In the genomic region with DNA sequence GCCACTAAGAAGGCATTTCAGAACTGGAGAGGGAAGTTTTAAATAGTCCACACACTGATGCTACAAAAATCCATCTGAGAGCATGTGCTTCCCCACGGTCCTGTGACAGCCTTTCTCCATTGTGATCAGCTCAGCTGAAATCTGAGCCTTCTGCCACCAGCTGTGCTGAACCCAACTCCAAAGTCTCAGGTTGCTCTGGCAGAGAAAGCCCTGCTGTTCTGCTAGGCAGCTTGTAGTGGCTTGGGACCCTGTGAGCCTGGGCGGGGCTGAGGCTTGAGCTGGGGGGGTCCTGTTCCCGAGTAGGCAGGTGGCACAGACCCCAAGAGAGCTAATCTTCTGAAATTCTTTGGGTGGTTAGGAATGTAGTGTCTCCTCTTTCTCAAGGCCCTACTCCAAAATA, we compare ENCODE assay signal across 11 mouse cellular contexts.
DNase-seq lines count a peak whose midpoint lies in the region; ATAC-seq and TF ChIP-seq lines count a peak whose summit lies in the region.
"Had no signal": no experiment of that assay in that cellular context is flagged by ENCODE, and none has a peak within 500 bp of the region (broad histone marks: within the 10 kb centered on the region; RNA-seq: fewer than 3 reads in every experiment).

No protein-coding gene starts in this region.

- no peaks in the 10 kb centered on the region; the same call in 1 of the 2 replicates for H3K4me1 ChIP-seq in forebrain, embryonic 14.5 days (ENCODE audit: control insufficient read depth, insufficient read depth, low read length)
- H3K4me1 ChIP-seq in forebrain, embryonic 15.5 days: no peaks in the 10 kb centered on the region
- 0 out of 2 replicates have a peak, but pooled peaks cover 4% of the 10 kb centered on the region for H3K4me1 ChIP-seq in kidney, adult 2 months (ENCODE audit: control insufficient read depth, insufficient read depth, low read length)
- peaks cover 14% of the 10 kb centered on the region for H3K4me1 ChIP-seq in embryonic facial prominence, embryonic 10.5 days
- H3K4me1 ChIP-seq in limb, embryonic 15.5 days: peaks cover 4% of the 10 kb centered on the region; the same call in 1 of the 2 replicates
- no peaks in the 10 kb centered on the region for H3K4me1 ChIP-seq in thymus, adult 2 months (replicated peaks; ENCODE audit: control insufficient read depth, insufficient read depth, low read length)

- DNase-seq in forebrain, embryonic 14.5 days (ENCODE audit: low spot score): no peak
- peak; percentile 8 to 10 for DNase-seq in kidney, postnatal 36 days
- DNase-seq in kidney, adult 2 months: no peak
- DNase-seq in embryonic facial prominence, embryonic 10.5 days (ENCODE audit: low spot score): peak; percentile 70
- no peak for DNase-seq in spleen, adult 18-20 months
- DNase-seq in thymus, adult 2 months: no peak
- DNase-seq: B cell, adult 2 months; right cerebral cortex, adult 18-20 months had no signal

- no peak overlapping the region for H3K4me3 ChIP-seq in forebrain, embryonic 14.5 days (ENCODE audit: low read depth, low read length)
- H3K4me3 ChIP-seq in forebrain, embryonic 15.5 days: no peak overlapping the region
- no peak overlapping the region for H3K4me3 ChIP-seq in kidney, adult 2 months (ENCODE audit: insufficient read depth, low read depth, low read length)
- no peak overlapping the region for H3K4me3 ChIP-seq in embryonic facial prominence, embryonic 10.5 days
- no peak overlapping the region for H3K4me3 ChIP-seq in limb, embryonic 15.5 days
- no peak overlapping the region for H3K4me3 ChIP-seq in thymus, adult 2 months (ENCODE audit: control insufficient read depth, insufficient read depth, low read length)

- no peak for TF ChIP-seq POLR2A in kidney, adult 2 months (IDR thresholded peaks at IDR 0.05; ENCODE audit: low read depth, low read length)
- TF ChIP-seq POLR2A in thymus, adult 2 months (IDR thresholded peaks at IDR 0.05; ENCODE audit: control insufficient read depth, extremely low read depth, insufficient read depth, low read length, poor library complexity): no peak

- no peaks in the 10 kb centered on the region for H3K36me3 ChIP-seq in forebrain, embryonic 14.5 days (ENCODE audit: control insufficient read depth, insufficient read depth, low read length)
- no peaks in the 10 kb centered on the region for H3K36me3 ChIP-seq in forebrain, embryonic 15.5 days
- no peaks in the 10 kb centered on the region for H3K36me3 ChIP-seq in kidney, adult 2 months (ENCODE audit: control insufficient read depth, insufficient read depth, low read length)
- H3K36me3 ChIP-seq in embryonic facial prominence, embryonic 10.5 days (replicated peaks): no peaks in the 10 kb centered on the region
- no peaks in the 10 kb centered on the region for H3K36me3 ChIP-seq in limb, embryonic 15.5 days
- H3K36me3 ChIP-seq in thymus, adult 2 months (ENCODE audit: control insufficient read depth, insufficient read depth, low read length): no peaks in the 10 kb centered on the region

- no peak overlapping the region for H3K27ac ChIP-seq in forebrain, embryonic 14.5 days (ENCODE audit: low read depth, low read length)
- H3K27ac ChIP-seq in forebrain, embryonic 15.5 days (replicated peaks): no peak overlapping the region
- H3K27ac ChIP-seq in kidney, adult 2 months (ENCODE audit: insufficient read depth, low read depth, low read length): no peak overlapping the region
- H3K27ac ChIP-seq in embryonic facial prominence, embryonic 10.5 days (replicated peaks): peak overlapping the region; percentile 61
- H3K27ac ChIP-seq in limb, embryonic 15.5 days: no peak overlapping the region
- no peak overlapping the region for H3K27ac ChIP-seq in thymus, adult 2 months (ENCODE audit: control insufficient read depth, insufficient read depth, low read length)
- H3K27ac ChIP-seq: stomach, postnatal 0 days had no signal

- no peaks in the 10 kb centered on the region for H3K9me3 ChIP-seq in forebrain, embryonic 14.5 days (replicated peaks; ENCODE audit: control insufficient read depth, low read length)
- H3K9me3 ChIP-seq in forebrain, embryonic 15.5 days: no peaks in the 10 kb centered on the region
- H3K9me3 ChIP-seq in embryonic facial prominence, embryonic 10.5 days: no peaks in the 10 kb centered on the region
- no peaks in the 10 kb centered on the region for H3K9me3 ChIP-seq in limb, embryonic 15.5 days

- H3K4me2 ChIP-seq in forebrain, embryonic 14.5 days (ENCODE audit: low read length): no peak overlapping the region
- H3K4me2 ChIP-seq in forebrain, embryonic 15.5 days (replicated peaks): no peak overlapping the region
- no peak overlapping the region for H3K4me2 ChIP-seq in limb, embryonic 15.5 days

- no peak overlapping the region for H3K9ac ChIP-seq in forebrain, embryonic 14.5 days (ENCODE audit: low read length)
- no peak overlapping the region for H3K9ac ChIP-seq in forebrain, embryonic 15.5 days (replicated peaks)
- H3K9ac ChIP-seq in limb, embryonic 15.5 days: no peak overlapping the region

- peak; percentile 48; the same call in 1 of the 2 replicates for ATAC-seq in forebrain, embryonic 14.5 days
- no peak for ATAC-seq in forebrain, embryonic 15.5 days (replicated peaks)
- ATAC-seq in limb, embryonic 15.5 days (ENCODE audit: insufficient number of reproducible peaks, low FRiP score, low TSS enrichment, low read depth): peak; percentile 55; the same call in 1 of the 2 replicates

- TF ChIP-seq CTCF in kidney, adult 2 months (conservative IDR thresholded peaks at IDR 0.05; ENCODE audit: insufficient read depth, insufficient read length, low read depth, low read length): no peak
- no peak for TF ChIP-seq CTCF in thymus, adult 2 months (IDR thresholded peaks at IDR 0.05; ENCODE audit: borderline replicate concordance, control insufficient read depth, extremely low read depth, insufficient read depth, low read length, poor library complexity)

- no peaks in the 10 kb centered on the region for H3K27me3 ChIP-seq in forebrain, embryonic 14.5 days (replicated peaks; ENCODE audit: control insufficient read depth, insufficient read depth, low read length)
- H3K27me3 ChIP-seq in forebrain, embryonic 15.5 days: no peaks in the 10 kb centered on the region
- no peaks in the 10 kb centered on the region for H3K27me3 ChIP-seq in kidney, adult 2 months (replicated peaks; ENCODE audit: control insufficient read depth, insufficient read depth, low read length)
- no peaks in the 10 kb centered on the region for H3K27me3 ChIP-seq in embryonic facial prominence, embryonic 10.5 days (replicated peaks; ENCODE audit: low read depth, poor library complexity, severe bottlenecking)
- no peaks in the 10 kb centered on the region for H3K27me3 ChIP-seq in limb, embryonic 15.5 days
- no peaks in the 10 kb centered on the region for H3K27me3 ChIP-seq in thymus, adult 2 months (ENCODE audit: control insufficient read depth, insufficient read depth, low read length)

- 6% methylated on average over 3 of the region's 3 CpGs for WGBS in forebrain, embryonic 14.5 days
- 0% methylated on average over 3 of the region's 3 CpGs for WGBS in forebrain, embryonic 15.5 days
- WGBS in kidney, adult 2 months: 24% methylated on average over 3 of the region's 3 CpGs
- 3% methylated on average over 3 of the region's 3 CpGs for WGBS in embryonic facial prominence, embryonic 10.5 days
- 5% methylated on average over 3 of the region's 3 CpGs for WGBS in limb, embryonic 15.5 days
- 39% methylated on average over 3 of the region's 3 CpGs for WGBS in thymus, adult 2 months

Comparison
In these comparisons a context has a peak if more than half of its experiments do, and no peak if none do; other contexts are left out.
1. DNase-seq: peak in kidney, postnatal 36 days (2 of 2) and embryonic facial prominence, embryonic 10.5 days (single experiment); none in forebrain, embryonic 14.5 days (single experiment), kidney, adult 2 months (single experiment), spleen, adult 18-20 months (0 of 2) and thymus, adult 2 months (single experiment).